8 mouse cellular contexts compared by ENCODE assay signal in the genomic region with DNA sequence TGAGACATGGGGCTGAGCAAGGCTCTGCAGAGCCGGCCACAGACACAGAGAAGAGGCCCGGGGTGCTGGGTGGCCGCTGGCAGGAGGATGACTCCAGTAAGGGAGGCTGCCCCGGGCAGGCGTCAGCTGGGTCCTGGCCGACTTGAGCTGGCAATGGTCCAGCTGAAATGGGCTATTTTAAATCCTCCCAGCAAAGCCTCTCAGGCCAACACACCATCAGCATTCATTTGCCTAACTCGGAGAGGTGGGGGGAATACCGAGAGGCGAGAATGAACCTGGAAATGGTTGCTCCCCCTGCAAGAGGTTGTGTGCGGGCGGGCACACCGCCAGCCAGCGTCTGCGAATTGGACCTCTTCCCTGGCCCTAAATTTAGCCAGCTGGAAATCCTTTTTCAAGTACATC. TPM values are rescaled to one million over a fixed set of nuclear protein-coding genes. Genes with fewer than 3 reads are reported as not detected.
DNase-seq lines count a peak whose midpoint lies in the region; ATAC-seq lines count a peak whose summit lies in the region.

No protein-coding gene starts in this region.

- ATAC-seq in frontal cortex, adult (ENCODE audit: low TSS enrichment), result peak; percentile 33; the same call in 1 of the 2 replicates

- DNase-seq in retina, postnatal 1 day, result peak; percentile 46
- no peak for DNase-seq in retina, embryonic 14.5 days (ENCODE audit: low spot score)
- DNase-seq in heart, postnatal 25 days (ENCODE audit: low spot score), result peak; percentile 37
- peak; percentile 84 for DNase-seq in left cerebral cortex, postnatal 4 days
- DNase-seq in skeletal muscle tissue, adult 2 months (ENCODE audit: low read depth, low spot score), result peak; percentile 53
- DNase-seq in spleen, adult 12 weeks (ENCODE audit: low spot score), result no peak
- no peak for DNase-seq in adrenal gland, postnatal 4 days (ENCODE audit: low spot score in 2 of 2)

- intact Hi-C loops in heart, postnatal 25 days (cut with DNase I), result no loop called here
- intact Hi-C loops in left cerebral cortex, postnatal 4 days (cut with DNase I), result no loop called here

RNA-seq across cellular contexts. Expression of a gene that starts 30.9 kb away (rescaled TPM):
- not detected for total RNA-seq in heart, postnatal 25 days (2021)
- not detected for total RNA-seq in left cerebral cortex, postnatal 4 days (2021)
- not detected for total RNA-seq in adrenal gland, postnatal 4 days (2021)

RNA-seq across cellular contexts. Expression of a gene that starts 45.7 kb away (rescaled TPM):
- under 1 TPM; 0.08 TPM for total RNA-seq in heart, postnatal 25 days (2021)
- 100 to 1,000 TPM; 185 to 192 TPM for total RNA-seq in left cerebral cortex, postnatal 4 days (2021)
- total RNA-seq in adrenal gland, postnatal 4 days (2021), result 1 to 10 TPM; 6.6 to 8.2 TPM

Comparison
In these comparisons a context has a peak if more than half of its experiments do, and no peak if none do; other contexts are left out.
1. DNase-seq: peak in retina, postnatal 1 day (single experiment), heart, postnatal 25 days (single experiment), left cerebral cortex, postnatal 4 days (single experiment) and skeletal muscle tissue, adult 2 months (single experiment); none in retina, embryonic 14.5 days (single experiment), spleen, adult 12 weeks (single experiment) and adrenal gland, postnatal 4 days (0 of 2).
2. RNA of a gene that starts 45.7 kb away (total RNA-seq): 185 to 192 TPM in left cerebral cortex, postnatal 4 days; 6.6 to 8.2 TPM in adrenal gland, postnatal 4 days and 0.08 TPM in heart, postnatal 25 days; every median in the first group is over 10 times any median in the second.